Mouse (Mus musculus) liver, postnatal 0 days (tissue): ENCODE measurements around the gene Fam192a. TPM values are rescaled to one million over a fixed set of nuclear protein-coding genes. Genes with fewer than 3 reads are reported as not detected.
A peak's percentile ranks its signal among the peaks of the same experiment; 100 is the strongest.

Experiments used
- ATAC-seq: fragments of 200-750 bp; cut with Nextera tagmentation; 2 replicates; pipeline ENCODE4 v1.8.0; 2017; ENCODE audit warnings: mild to moderate bottlenecking, moderate library complexity
- DNase-seq: peaks from one replicate; pipeline ENCODE4 v3.0.0-alpha.2; 2016
- H3K27ac ChIP-seq: fragments of 300-500 bp; sonication (generic); 2 replicates; pipeline ENCODE4 v1.5.1; 2014; ENCODE audit warnings: antibody characterized with exemption, moderate library complexity, mild to moderate bottlenecking, low read depth
- H3K27me3 ChIP-seq: fragments of 300-500 bp; sonication (generic); 2 replicates; pipeline ENCODE4 v1.6.1; 2014; ENCODE audit warnings: low read length, control low read depth, mixed read lengths; ENCODE audit not compliant: insufficient read depth
- H3K36me3 ChIP-seq: fragments of 300-500 bp; sonication (generic); replicated peaks from 2 replicates; pipeline ENCODE4 v1.6.1; 2014; ENCODE audit warnings: mild to moderate bottlenecking, control low read depth, low read length, moderate library complexity, mixed read lengths; ENCODE audit not compliant: insufficient read depth
- H3K4me1 ChIP-seq: fragments of 300-500 bp; sonication (generic); 2 replicates; pipeline ENCODE4 v1.6.1; 2014; ENCODE audit warnings: antibody characterized with exemption, mild to moderate bottlenecking, control low read depth; ENCODE audit not compliant: insufficient read depth
- H3K4me2 ChIP-seq: fragments of 300-500 bp; sonication (generic); 2 replicates; pipeline ENCODE4 v1.6.1; 2014; ENCODE audit warnings: low read depth, mild to moderate bottlenecking, low read length, moderate library complexity, mixed read lengths
- H3K4me3 ChIP-seq: fragments of 300-500 bp; sonication (generic); 2 replicates; pipeline ENCODE4 v1.5.1; 2014; ENCODE audit warnings: low read depth, low read length
- H3K9ac ChIP-seq: fragments of 300-500 bp; sonication (generic); replicated peaks from 2 replicates; pipeline ENCODE4 v1.6.1; 2014; ENCODE audit warnings: mild to moderate bottlenecking, moderate library complexity
- H3K9me3 ChIP-seq: fragments of 300-500 bp; sonication (generic); 2 replicates; pipeline ENCODE4 v1.6.1; 2016; ENCODE audit warnings: mild to moderate bottlenecking, control low read depth, low read length, mixed read lengths
- CTCF ChIP-seq: sonication (generic); IDR thresholded peaks from 2 replicates; pipeline ENCODE4 v1.5.1; 2016; ENCODE audit warnings: antibody characterized with exemption, low read depth
- EP300 ChIP-seq: IDR thresholded peaks from 2 replicates; pipeline ENCODE4 v1.6.1; 2016; ENCODE audit warnings: antibody characterized with exemption, low read depth, mild to moderate bottlenecking
- WGBS: fragments of 180-500 bp; shearing (Covaris S2); extraction: QIAGEN DNeasy Blood & Tissue Kit; methylation state at CpG from one replicate; pipeline ENCODE4 v1.1.7; 2014; ENCODE audit not compliant: insufficient replicate concordance; 5-methylcytosine and 5-hydroxymethylcytosine counted together
- polyA plus RNA-seq: library from polyadenylated mRNA; unstranded; fragments of >200 nt; fragmentation: Nextera tagmentation; extraction: Ambion mirVana; gene quantifications from 2 replicates; pipeline ENCODE4 v1.2.1, GENCODE M21; 2015

The Fam192a gene
- polyA plus RNA-seq, 1 experiment from 2014 or later = 23.6 TPM

DNA sequence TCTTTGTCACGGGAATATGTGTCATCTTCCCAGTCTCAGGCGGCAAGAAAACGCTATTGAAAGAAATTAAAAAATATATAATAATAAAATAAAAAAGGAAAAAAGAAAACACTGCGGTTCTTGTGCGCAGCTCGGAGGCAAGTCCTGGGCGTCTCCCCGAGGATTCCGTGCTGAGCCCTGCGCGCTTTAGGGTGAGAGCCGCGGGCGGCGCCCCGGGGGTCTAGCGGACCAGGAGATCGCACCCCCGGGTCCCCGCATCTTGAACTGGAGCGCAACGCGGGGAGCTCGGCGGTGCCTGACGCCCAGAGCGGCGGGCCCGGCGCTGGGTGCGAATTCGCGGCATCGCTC, 69.3 kb downstream of the Fam192a start:
- 1% methylated on average over 33 of the region's 34 CpGs for WGBS
- peak overlapping the region; percentile 77 for H3K4me2 ChIP-seq
- TF ChIP-seq EP300 (no peak), CTCF (no peak)

DNA sequence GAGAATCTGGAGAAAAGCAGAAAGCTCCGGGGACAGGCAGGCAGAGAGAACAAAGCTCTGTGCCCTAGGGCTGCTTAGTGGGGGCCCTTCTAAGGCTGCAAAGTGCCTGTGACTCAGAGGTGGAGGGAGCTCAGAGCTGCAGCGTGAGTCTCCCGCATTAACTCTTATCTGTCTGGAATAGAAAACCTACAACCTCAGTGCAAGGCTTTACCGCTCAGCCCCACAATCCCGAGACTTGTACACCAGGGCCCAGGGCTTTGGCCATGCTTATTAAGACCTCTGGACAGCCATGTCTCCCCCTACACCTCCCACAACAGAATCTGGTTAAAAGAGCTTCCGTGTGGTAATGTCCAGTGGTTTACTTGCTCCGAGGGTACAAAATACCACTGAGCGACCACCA, 69.8 kb downstream of the Fam192a start:
- WGBS = 14% methylated on average over 8 of the region's 8 CpGs
- Histone ChIP-seq H3K9ac (no peak overlapping the region), H3K4me3 (peak overlapping the region; percentile 60), H3K27me3 (peaks cover 38% of the 10 kb centered on the region), H3K9me3 (no peaks in the 10 kb centered on the region), H3K27ac (no peak overlapping the region), H3K4me2 (peak overlapping the region; percentile 77), H3K36me3 (no peaks in the 10 kb centered on the region), H3K4me1 (peaks cover 9% of the 10 kb centered on the region)
- DNase-seq (no peak), ATAC-seq (no peak)
- TF ChIP-seq CTCF = no peak
- no peak for TF ChIP-seq EP300

More for the DNA sequence above, 69.3 kb downstream of the Fam192a start:
- ATAC-seq = peak; percentile 15
- H3K9me3 ChIP-seq = no peaks in the 10 kb centered on the region
- H3K27ac ChIP-seq = no peak overlapping the region
- no peaks in the 10 kb centered on the region for H3K36me3 ChIP-seq
- H3K27me3 ChIP-seq = peaks cover 38% of the 10 kb centered on the region
- peak overlapping the region; percentile 47 for H3K9ac ChIP-seq
- H3K4me3 ChIP-seq = peak overlapping the region; percentile 60
- H3K4me1 ChIP-seq = peaks cover 9% of the 10 kb centered on the region
- no peak for DNase-seq

- no peak for ATAC-seq
- no peak for TF ChIP-seq EP300
- TF ChIP-seq CTCF = no peak
- Histone ChIP-seq H3K9me3 (no peaks in the 10 kb centered on the region), H3K9ac (no peak overlapping the region), H3K36me3 (no peaks in the 10 kb centered on the region), H3K4me2 (no peak overlapping the region), H3K27me3 (peaks cover 38% of the 10 kb centered on the region), H3K27ac (no peak overlapping the region), H3K4me1 (peaks cover 9% of the 10 kb centered on the region), H3K4me3 (no peak overlapping the region)
- WGBS = 69% methylated on average over 4 of the region's 4 CpGs
- DNase-seq = no peak
These were observed 71.2 kb downstream of the Fam192a start for GRCm38 (mm10) chr8:94530643-94531042.

- no peaks in the 10 kb centered on the region for H3K9me3 ChIP-seq
- no peak overlapping the region for H3K4me2 ChIP-seq
- peaks cover 9% of the 10 kb centered on the region for H3K4me1 ChIP-seq
- no peak overlapping the region for H3K4me3 ChIP-seq
- no peak overlapping the region for H3K9ac ChIP-seq
- no peak for DNase-seq
- no peaks in the 10 kb centered on the region for H3K36me3 ChIP-seq
- no peak for ATAC-seq
- WGBS = 58% methylated on average over 4 of the region's 4 CpGs
- TF ChIP-seq EP300 = no peak
- no peak for TF ChIP-seq CTCF
- H3K27ac ChIP-seq = no peak overlapping the region
- H3K27me3 ChIP-seq = peaks cover 30% of the 10 kb centered on the region
These were observed 71.9 kb downstream of the Fam192a start for GRCm38 (mm10) chr8:94529875-94530274.

DNA sequence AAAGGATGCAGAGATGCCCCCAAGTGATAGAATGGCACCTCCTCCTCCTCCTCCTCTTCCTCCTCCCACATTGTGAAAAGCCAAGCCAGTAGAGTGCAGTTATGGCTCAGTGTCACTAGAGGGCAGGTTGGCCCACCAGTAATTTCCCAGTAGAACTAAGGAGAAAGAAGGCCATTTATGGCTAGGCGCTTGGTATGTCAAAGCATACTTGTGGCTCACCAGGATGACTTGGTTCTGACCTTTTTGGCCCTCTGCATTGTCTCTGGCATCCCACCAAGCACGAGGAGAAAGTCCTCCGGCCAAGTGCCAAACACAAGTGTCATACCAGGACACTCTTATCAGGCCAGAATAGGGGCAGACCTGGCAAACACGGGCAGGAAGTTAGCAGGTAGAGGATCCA, 73.6 kb downstream of the Fam192a start:
- no peaks in the 10 kb centered on the region for H3K9me3 ChIP-seq
- H3K27ac ChIP-seq = no peak overlapping the region
- H3K36me3 ChIP-seq = no peaks in the 10 kb centered on the region
- peaks cover 20% of the 10 kb centered on the region for H3K27me3 ChIP-seq
- TF ChIP-seq EP300 = no peak
- TF ChIP-seq CTCF = peak; percentile 84
- H3K4me2 ChIP-seq = no peak overlapping the region
- ATAC-seq = peak; percentile 21; the same call in 1 of the 2 replicates
- no peak overlapping the region for H3K9ac ChIP-seq
- no peak for DNase-seq
- WGBS = 43% methylated on average over 4 of the region's 4 CpGs
- H3K4me1 ChIP-seq = no peaks in the 10 kb centered on the region; the same call in 1 of the 2 replicates
- no peak overlapping the region for H3K4me3 ChIP-seq

DNA sequence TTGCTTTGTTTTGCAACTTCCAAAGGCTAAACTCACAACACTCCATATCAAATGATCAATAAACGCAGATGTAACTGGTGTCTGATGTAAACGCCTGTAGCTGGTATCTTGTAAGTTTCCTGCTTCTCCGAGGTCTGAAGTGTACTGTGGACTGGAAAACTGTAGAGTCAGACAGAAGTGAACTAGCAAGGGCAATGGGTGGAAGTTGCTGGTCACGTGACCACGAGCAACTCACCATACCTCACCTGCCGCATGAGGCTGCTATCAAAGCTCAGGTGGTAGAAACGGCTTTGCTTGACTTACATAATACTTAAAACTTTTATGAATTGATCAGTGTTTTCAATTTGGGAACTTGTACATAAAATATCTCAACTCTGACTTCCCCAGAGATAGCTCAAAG, 74.6 kb downstream of the Fam192a start:
- Histone ChIP-seq H3K9me3 (no peaks in the 10 kb centered on the region), H3K4me2 (no peak overlapping the region), H3K4me1 (no peaks in the 10 kb centered on the region), H3K27me3 (peaks cover 10% of the 10 kb centered on the region), H3K27ac (no peak overlapping the region), H3K36me3 (no peaks in the 10 kb centered on the region), H3K4me3 (no peak overlapping the region), H3K9ac (no peak overlapping the region)
- DNase-seq (no peak), ATAC-seq (no peak)
- TF ChIP-seq EP300 (no peak), CTCF (no peak)
- WGBS = 69% methylated on average over 7 of the region's 7 CpGs

DNA sequence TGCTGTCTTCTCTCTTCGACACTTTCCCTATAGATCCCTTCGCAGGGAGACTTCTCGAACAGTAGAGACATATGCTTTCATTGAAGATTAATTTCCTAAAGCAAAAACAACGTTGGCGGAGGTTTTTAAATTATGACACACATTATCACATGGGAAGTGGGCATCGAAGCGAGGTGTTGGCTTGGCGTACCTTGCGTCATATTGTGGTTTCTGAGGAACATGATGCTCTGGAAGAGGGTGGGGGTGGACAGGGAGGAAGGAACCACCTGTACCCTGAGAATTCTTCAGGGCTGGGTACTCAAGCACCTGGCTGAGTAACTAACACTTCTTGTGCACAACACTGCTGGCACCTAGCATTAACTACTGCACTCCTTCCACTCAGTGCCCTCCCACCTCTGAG, 77.2 kb downstream of the Fam192a start:
- no peak for ATAC-seq
- no peak overlapping the region for H3K27ac ChIP-seq
- no peak for TF ChIP-seq CTCF
- TF ChIP-seq EP300 = no peak
- no peak overlapping the region for H3K9ac ChIP-seq
- no peak overlapping the region for H3K4me3 ChIP-seq
- H3K4me1 ChIP-seq = no peaks in the 10 kb centered on the region
- 60% methylated on average over 9 of the region's 9 CpGs for WGBS
- H3K27me3 ChIP-seq = no peaks in the 10 kb centered on the region
- H3K9me3 ChIP-seq = no peaks in the 10 kb centered on the region
- H3K36me3 ChIP-seq = no peaks in the 10 kb centered on the region
- no peak overlapping the region for H3K4me2 ChIP-seq
- no peak for DNase-seq

Other genes with a start within 250 kb of the Fam192a start
- 250 and 269 TPM in 2 replicates for gene Herpud1, start 215.6 kb downstream of the Fam192a start, polyA plus RNA-seq
- gene Nlrc5, start 167.6 kb downstream of the Fam192a start, polyA plus RNA-seq = 0.82 and 1.3 TPM in 2 replicates
- gene Cpne2, start 69.0 kb downstream of the Fam192a start, polyA plus RNA-seq = 3.9 and 4.2 TPM in 2 replicates
- 10.2 and 11.1 TPM in 2 replicates for gene Rspry1, start 60 bp downstream of the Fam192a start, polyA plus RNA-seq
- gene Arl2bp, start 64.6 kb upstream of the Fam192a start, polyA plus RNA-seq = 20.8 and 21.3 TPM in 2 replicates
- 2.5 and 3.1 TPM in 2 replicates for gene Pllp, start 94.3 kb upstream of the Fam192a start, polyA plus RNA-seq
- gene Ccl22, start 143.6 kb upstream of the Fam192a start, polyA plus RNA-seq = 0.07 and 0.28 TPM in 2 replicates
- gene Cx3cl1, start 170.0 kb upstream of the Fam192a start, polyA plus RNA-seq = 0.47 and 0.79 TPM in 2 replicates
- gene Ccl17, start 208.5 kb upstream of the Fam192a start, polyA plus RNA-seq = 0.31 TPM in 1 of 2 replicates, not detected in the other
- 65.6 and 66.1 TPM in 2 replicates for gene Coq9, start 236.3 kb upstream of the Fam192a start, polyA plus RNA-seq
- gene Ciapin1, start 236.4 kb upstream of the Fam192a start, polyA plus RNA-seq = 36.5 and 39.4 TPM in 2 replicates